Mouse (Mus musculus): Measurements from ENCODE around the gene Coro2a. TPM values are rescaled to one million over a fixed set of nuclear protein-coding genes. Genes with fewer than 3 reads are reported as not detected.

Coro2a gene
- polyA plus RNA-seq, 2 experiments: 2.2 to 3.2 TPM

GRCm38 (mm10) chr4:46533934-46534720 is 67.9 kb downstream of the Coro2a start:
- H3K27me3 ChIP-seq (ENCODE audit: control insufficient read depth, insufficient read depth, low read length): peaks cover 40% of the 10 kb centered on the region

GRCm38 (mm10) chr4:46532926-46533325 is 69.1 kb downstream of the Coro2a start:
- H3K4me1 ChIP-seq (ENCODE audit: control insufficient read depth, insufficient read depth, low read length): peaks cover 8% of the 10 kb centered on the region; the same call in 1 of the 2 replicates
- H3K9ac ChIP-seq (ENCODE audit: low read depth, low read length, severe bottlenecking): no peak overlapping the region
- no peak overlapping the region for H3K4me3 ChIP-seq (replicated peaks; ENCODE audit: low read length)
- 72% methylated on average over 7 of the region's 7 CpGs for WGBS
- H3K36me3 ChIP-seq (ENCODE audit: control insufficient read depth, insufficient read depth, low read length): no peaks in the 10 kb centered on the region
- no peak overlapping the region for H3K27ac ChIP-seq (replicated peaks; ENCODE audit: low read depth, low read length)
- DNase-seq (ENCODE audit: low spot score) (no peak), ATAC-seq (ENCODE audit: low FRiP score, low read depth) (no peak)
- H3K27me3 ChIP-seq (ENCODE audit: control insufficient read depth, insufficient read depth, low read length): peaks cover 40% of the 10 kb centered on the region
- H3K4me2 ChIP-seq (replicated peaks; ENCODE audit: low read depth, low read length, severe bottlenecking): no peak overlapping the region
- no peaks in the 10 kb centered on the region for H3K9me3 ChIP-seq (ENCODE audit: control insufficient read depth, low read length)
- no peak for TF ChIP-seq POLR2A (IDR thresholded peaks at IDR 0.05; ENCODE audit: borderline replicate concordance, extremely low read depth, insufficient read depth, insufficient read length)

More at GRCm38 (mm10) chr4:46533934-46534720, 67.9 kb downstream of the Coro2a start:
- Histone ChIP-seq H3K27ac (replicated peaks; ENCODE audit: low read depth, low read length) (no peak overlapping the region), H3K36me3 (ENCODE audit: control insufficient read depth, insufficient read depth, low read length) (no peaks in the 10 kb centered on the region), H3K9ac (ENCODE audit: low read depth, low read length, severe bottlenecking) (no peak overlapping the region), H3K4me2 (replicated peaks; ENCODE audit: low read depth, low read length, severe bottlenecking) (peak overlapping the region; percentile 25), H3K4me3 (replicated peaks; ENCODE audit: low read length) (peak overlapping the region; percentile 7), H3K4me1 (ENCODE audit: control insufficient read depth, insufficient read depth, low read length) (peaks cover 8% of the 10 kb centered on the region; the same call in 1 of the 2 replicates), H3K9me3 (ENCODE audit: control insufficient read depth, low read length) (no peaks in the 10 kb centered on the region)
- TF ChIP-seq POLR2A (IDR thresholded peaks at IDR 0.05; ENCODE audit: borderline replicate concordance, extremely low read depth, insufficient read depth, insufficient read length): no peak
- no peak for DNase-seq (ENCODE audit: low spot score)
- WGBS: 7% methylated on average over 29 of the region's 29 CpGs
- ATAC-seq (ENCODE audit: low FRiP score, low read depth): no peak

GRCm38 (mm10) chr4:46532511-46532910 is 69.5 kb downstream of the Coro2a start:
- H3K4me1 ChIP-seq (ENCODE audit: control insufficient read depth, insufficient read depth, low read length): peaks cover 8% of the 10 kb centered on the region; the same call in 1 of the 2 replicates
- H3K36me3 ChIP-seq (ENCODE audit: control insufficient read depth, insufficient read depth, low read length): no peaks in the 10 kb centered on the region
- no peak overlapping the region for H3K4me3 ChIP-seq (replicated peaks; ENCODE audit: low read length)
- ATAC-seq (ENCODE audit: low FRiP score, low read depth) (no peak), DNase-seq (ENCODE audit: low spot score) (no peak)
- TF ChIP-seq POLR2A (IDR thresholded peaks at IDR 0.05; ENCODE audit: borderline replicate concordance, extremely low read depth, insufficient read depth, insufficient read length): no peak
- no peak overlapping the region for H3K9ac ChIP-seq (ENCODE audit: low read depth, low read length, severe bottlenecking)
- WGBS: 85% methylated on average over 2 of the region's 2 CpGs
- no peaks in the 10 kb centered on the region for H3K9me3 ChIP-seq (ENCODE audit: control insufficient read depth, low read length)
- H3K27me3 ChIP-seq (ENCODE audit: control insufficient read depth, insufficient read depth, low read length): peaks cover 40% of the 10 kb centered on the region
- H3K27ac ChIP-seq (replicated peaks; ENCODE audit: low read depth, low read length): no peak overlapping the region
- no peak overlapping the region for H3K4me2 ChIP-seq (replicated peaks; ENCODE audit: low read depth, low read length, severe bottlenecking)

GRCm38 (mm10) chr4:46529722-46530121 is 72.3 kb downstream of the Coro2a start:
- Histone ChIP-seq H3K27me3 (ENCODE audit: control insufficient read depth, insufficient read depth, low read length) (peaks cover 19% of the 10 kb centered on the region), H3K9me3 (ENCODE audit: control insufficient read depth, low read length) (no peaks in the 10 kb centered on the region), H3K4me2 (replicated peaks; ENCODE audit: low read depth, low read length, severe bottlenecking) (no peak overlapping the region), H3K36me3 (ENCODE audit: control insufficient read depth, insufficient read depth, low read length) (no peaks in the 10 kb centered on the region), H3K4me1 (ENCODE audit: control insufficient read depth, insufficient read depth, low read length) (0 out of 2 replicates have a peak, but pooled peaks cover 3% of the 10 kb centered on the region), H3K9ac (ENCODE audit: low read depth, low read length, severe bottlenecking) (no peak overlapping the region), H3K27ac (replicated peaks; ENCODE audit: low read depth, low read length) (no peak overlapping the region), H3K4me3 (replicated peaks; ENCODE audit: low read length) (no peak overlapping the region)
- no peak for DNase-seq (ENCODE audit: low spot score)
- TF ChIP-seq POLR2A (IDR thresholded peaks at IDR 0.05; ENCODE audit: borderline replicate concordance, extremely low read depth, insufficient read depth, insufficient read length): no peak
- no peak for ATAC-seq (ENCODE audit: low FRiP score, low read depth)
- 33% methylated on average over 7 of the region's 7 CpGs for WGBS

GRCm38 (mm10) chr4:46527558-46527926 is 74.5 kb downstream of the Coro2a start:
- Histone ChIP-seq H3K9ac (ENCODE audit: low read depth, low read length, severe bottlenecking) (no peak overlapping the region), H3K4me1 (ENCODE audit: control insufficient read depth, insufficient read depth, low read length) (no peaks in the 10 kb centered on the region), H3K27ac (replicated peaks; ENCODE audit: low read depth, low read length) (no peak overlapping the region), H3K27me3 (ENCODE audit: control insufficient read depth, insufficient read depth, low read length) (peaks cover 3% of the 10 kb centered on the region; the same call in 1 of the 2 replicates), H3K9me3 (ENCODE audit: control insufficient read depth, low read length) (no peaks in the 10 kb centered on the region), H3K36me3 (ENCODE audit: control insufficient read depth, insufficient read depth, low read length) (no peaks in the 10 kb centered on the region), H3K4me2 (replicated peaks; ENCODE audit: low read depth, low read length, severe bottlenecking) (peak overlapping the region; percentile 45), H3K4me3 (replicated peaks; ENCODE audit: low read length) (peak overlapping the region; percentile 21)
- no peak for TF ChIP-seq POLR2A (IDR thresholded peaks at IDR 0.05; ENCODE audit: borderline replicate concordance, extremely low read depth, insufficient read depth, insufficient read length)
- DNase-seq (ENCODE audit: low spot score) (no peak), ATAC-seq (ENCODE audit: low FRiP score, low read depth) (no peak)
- WGBS: 2% methylated on average over 6 of the region's 7 CpGs

Measured in limb, embryonic 14.5 days (tissue).